Mouse (Mus musculus) G1E (cell line): ENCODE data around the gene Itgad.

Source experiments
- CTCF ChIP-seq: IDR thresholded peaks from 2 replicates; pipeline ENCODE4 v1.5.1; 2012; ENCODE audit warnings: low read depth, low read length, inconsistent platforms, mixed read lengths
- GATA1 ChIP-seq: IDR thresholded peaks from 2 replicates; pipeline ENCODE4 v1.6.1; 2012; ENCODE audit warnings: borderline replicate concordance, low read length, inconsistent platforms, mixed read lengths
- POLR2AphosphoS5 ChIP-seq: IDR thresholded peaks from 2 replicates; pipeline ENCODE4 v1.6.1; 2012; ENCODE audit warnings: low read depth, low read length, inconsistent platforms; ENCODE audit not compliant: insufficient replicate concordance

- no peak for TF ChIP-seq CTCF
- TF ChIP-seq GATA1 = no peak
- TF ChIP-seq POLR2AphosphoS5 = no peak
These were observed 97.8 kb downstream of the Itgad start for GRCm38 (mm10) chr7:128251946-128252345.
